Mouse (Mus musculus) liver, adult 2 months (tissue): ENCODE results near the gene Parvb. TPM values are rescaled to one million over a fixed set of nuclear protein-coding genes. Genes with fewer than 3 reads are reported as not detected.
A peak's percentile ranks its signal among the peaks of the same experiment; 100 is the strongest.

Experiments used
- DNase-seq: peaks from one replicate; pipeline ENCODE4 v3.0.0-alpha.2; 2011; ENCODE audit warnings: low read depth, low spot score; ENCODE audit errors: extremely low read depth
- H3K27ac ChIP-seq: fragments of 200-500 bp; replicated peaks from 2 replicates; pipeline ENCODE4 v1.5.1; 2012; ENCODE audit warnings: low read depth, mild to moderate bottlenecking, control low read depth, inconsistent platforms, low read length; ENCODE audit not compliant: insufficient read depth
- H3K27me3 ChIP-seq: fragments of 200-500 bp; 2 replicates; pipeline ENCODE4 v1.6.1; 2012; ENCODE audit warnings: mild to moderate bottlenecking, moderate library complexity, low read length, inconsistent platforms; ENCODE audit not compliant: control insufficient read depth, insufficient read depth
- H3K36me3 ChIP-seq: fragments of 200-500 bp; 2 replicates; pipeline ENCODE4 v1.6.1; 2012; ENCODE audit warnings: low read length, inconsistent platforms; ENCODE audit not compliant: control insufficient read depth, insufficient read depth
- H3K4me1 ChIP-seq: fragments of 200-500 bp; 2 replicates; pipeline ENCODE4 v1.6.1; 2011; ENCODE audit warnings: low read length; ENCODE audit not compliant: control insufficient read depth, insufficient read depth
- H3K4me3 ChIP-seq: fragments of 200-500 bp; 2 replicates; pipeline ENCODE4 v1.5.1; 2011; ENCODE audit warnings: low read depth, mild to moderate bottlenecking, control low read depth, low read length, moderate library complexity; ENCODE audit not compliant: insufficient read depth
- H3K79me2 ChIP-seq: fragments of 200-500 bp; 2 replicates; pipeline ENCODE4 v1.6.1; 2012; ENCODE audit warnings: inconsistent platforms, mild to moderate bottlenecking, low read length, moderate library complexity; ENCODE audit not compliant: control insufficient read depth, insufficient read depth
- H3K9ac ChIP-seq: fragments of 200-500 bp; 2 replicates; pipeline ENCODE4 v1.6.1; 2012; ENCODE audit warnings: low read depth, mild to moderate bottlenecking, control low read depth, inconsistent platforms, low read length
- CTCF ChIP-seq: fragments of 200-500 bp; IDR thresholded peaks from 2 replicates; pipeline ENCODE4 v1.5.1; 2011; ENCODE audit warnings: low read depth, low read length, control low read depth
- POLR2A ChIP-seq: fragments of 200-500 bp; IDR thresholded peaks from 2 replicates; pipeline ENCODE4 v1.6.1; 2011; ENCODE audit warnings: low read length, control low read depth; ENCODE audit not compliant: insufficient read depth; ENCODE audit errors: extremely low read depth
- WGBS: fragments of 180-500 bp; shearing (Covaris S2); methylation state at CpG from one replicate; pipeline ENCODE4 v1.1.7; 2018; 5-methylcytosine and 5-hydroxymethylcytosine counted together
- polyA plus RNA-seq: library from polyadenylated mRNA; depleted of rRNA; stranded (reverse); fragments of >200 nt; gene quantifications from 2 replicates; pipeline ENCODE4 v1.2.3, GENCODE M21; 2012
- total RNA-seq: library from RNA; depleted of rRNA; stranded (reverse); fragments of >200 nt; gene quantifications from 2 replicates; pipeline ENCODE4 v1.2.3, GENCODE M21; 2014

Parvb gene
- total and polyA plus RNA-seq, 2 experiments: 0.55 to 2.0 TPM

DNA sequence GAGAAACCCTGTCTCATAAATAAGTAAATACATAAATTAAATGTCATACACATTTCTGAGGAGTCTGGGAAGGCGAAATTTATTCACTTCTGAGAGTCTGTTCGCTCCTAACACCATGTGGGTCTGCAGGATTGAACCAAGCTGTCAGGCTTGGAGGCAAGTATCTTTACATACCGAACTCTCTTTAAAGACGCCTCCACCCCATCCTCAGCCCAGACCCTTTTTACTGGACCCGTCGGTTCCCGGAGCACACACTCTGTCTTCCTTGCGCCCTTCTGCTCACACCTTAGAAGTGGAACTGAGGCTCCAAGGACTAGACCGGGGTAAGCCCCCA lies 40.2 kb upstream of the Parvb start:
- Histone ChIP-seq H3K36me3 (peaks cover 7% of the 10 kb centered on the region; the same call in 1 of the 2 replicates), H3K4me3 (peak overlapping the region; percentile 83), H3K9ac (peak overlapping the region; percentile 89), H3K4me1 (peaks cover 15% of the 10 kb centered on the region), H3K27ac (peak overlapping the region; percentile 70), H3K27me3 (no peaks in the 10 kb centered on the region), H3K79me2 (no peaks in the 10 kb centered on the region)
- 4% methylated on average over 9 of the region's 9 CpGs for WGBS
- no peak for DNase-seq
- TF ChIP-seq POLR2A (no peak), CTCF (no peak)

DNA sequence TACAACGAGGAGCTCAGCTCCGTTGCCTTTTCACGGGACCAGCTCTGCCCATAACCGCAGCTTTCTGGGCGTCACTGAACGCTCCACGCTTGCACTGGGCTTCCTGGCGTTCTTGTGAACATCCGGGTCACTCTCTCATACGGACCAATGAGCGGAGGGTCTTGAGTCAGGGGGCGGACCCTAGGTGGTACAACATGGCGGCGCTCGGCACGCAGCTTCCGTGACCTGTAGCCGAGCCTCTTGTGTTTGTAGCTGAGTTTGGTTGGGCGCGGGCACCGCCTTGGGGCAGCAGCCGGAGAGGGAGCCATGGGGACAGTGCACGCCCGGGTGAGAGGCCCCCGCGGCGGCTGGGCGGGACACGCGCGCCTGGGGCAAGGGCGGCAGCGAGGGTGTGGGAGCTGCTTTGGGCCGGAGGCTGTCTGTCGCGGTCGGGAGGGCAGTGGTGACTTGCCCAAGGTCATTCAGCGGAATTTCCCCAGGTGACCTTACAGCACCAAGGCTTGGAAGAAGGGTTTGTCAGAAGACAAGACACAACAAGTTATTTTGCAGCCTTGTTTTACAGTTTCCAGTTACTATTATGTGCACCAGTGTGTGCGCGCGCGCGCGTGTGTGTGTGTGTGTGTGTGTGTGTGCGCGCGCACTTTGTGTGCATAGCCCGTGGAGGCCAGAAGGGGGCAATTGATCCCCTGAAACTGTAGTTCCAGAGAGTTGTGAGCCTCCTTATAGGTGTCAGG lies 39.6 kb upstream of the Parvb start, which contains the start of gene Samm50:
Gene Samm50 (plus strand): TSS at position 184 of the 734 bp plus-strand sequence.
- no peaks in the 10 kb centered on the region for H3K79me2 ChIP-seq
- 4% methylated on average over 48 of the region's 48 CpGs for WGBS
- TF ChIP-seq POLR2A (peak; percentile 70), CTCF (0 out of 2 replicates have a peak, but pooled peaks have one; percentile 22)
- H3K4me3 ChIP-seq: peak within 1 kb of the TSS; percentile 83
- H3K27me3 ChIP-seq: no peaks in the 10 kb centered on the region
- peak; percentile 88 for DNase-seq
- peak within 1 kb of the TSS; percentile 97 for H3K9ac ChIP-seq
- peaks cover 7% of the 10 kb centered on the region; the same call in 1 of the 2 replicates for H3K36me3 ChIP-seq
- H3K4me1 ChIP-seq: peaks cover 19% of the 10 kb centered on the region
- H3K27ac ChIP-seq: peak within 1 kb of the TSS; percentile 88

DNA sequence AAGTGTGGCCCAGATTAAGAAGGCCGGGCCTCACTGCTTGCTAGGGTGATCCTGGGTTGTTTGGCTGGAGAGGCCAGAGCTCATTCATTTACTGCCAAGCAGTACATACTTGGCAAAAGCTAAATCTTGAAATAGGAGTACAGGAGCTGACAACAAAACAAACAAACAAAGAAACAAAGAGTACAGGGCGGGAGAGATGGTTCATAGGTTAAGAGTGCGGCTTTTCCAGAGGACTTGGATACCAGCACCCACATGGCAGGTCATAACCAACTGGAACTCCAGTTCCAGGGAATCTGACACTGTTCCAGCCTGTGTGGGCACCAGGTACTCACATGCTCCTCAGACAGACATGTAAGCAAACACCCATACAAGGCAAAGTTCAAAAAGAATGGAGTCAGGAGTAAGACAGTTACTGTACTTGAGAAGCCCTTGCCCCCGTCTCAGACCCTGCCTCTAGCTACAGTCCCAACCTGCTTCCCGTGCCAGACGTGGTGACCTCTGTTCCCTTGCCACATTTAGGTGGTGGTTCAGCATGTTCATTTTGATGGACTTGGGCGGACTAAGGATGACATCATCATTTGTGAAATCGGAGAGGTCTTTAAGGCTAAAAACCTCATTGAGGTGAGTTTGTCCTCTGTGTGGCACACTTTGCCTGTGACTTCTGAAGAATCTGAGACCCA lies 35.2 kb upstream of the Parvb start:
- H3K9ac ChIP-seq: no peak overlapping the region
- no peaks in the 10 kb centered on the region for H3K27me3 ChIP-seq
- 18% methylated on average over 8 of the region's 8 CpGs for WGBS
- H3K36me3 ChIP-seq: peaks cover 27% of the 10 kb centered on the region
- H3K27ac ChIP-seq: peak overlapping the region; percentile 83
- no peak overlapping the region for H3K4me3 ChIP-seq
- no peak for TF ChIP-seq CTCF
- no peak for TF ChIP-seq POLR2A
- no peaks in the 10 kb centered on the region for H3K79me2 ChIP-seq
- DNase-seq: peak; percentile 96
- peaks cover 26% of the 10 kb centered on the region for H3K4me1 ChIP-seq

DNA sequence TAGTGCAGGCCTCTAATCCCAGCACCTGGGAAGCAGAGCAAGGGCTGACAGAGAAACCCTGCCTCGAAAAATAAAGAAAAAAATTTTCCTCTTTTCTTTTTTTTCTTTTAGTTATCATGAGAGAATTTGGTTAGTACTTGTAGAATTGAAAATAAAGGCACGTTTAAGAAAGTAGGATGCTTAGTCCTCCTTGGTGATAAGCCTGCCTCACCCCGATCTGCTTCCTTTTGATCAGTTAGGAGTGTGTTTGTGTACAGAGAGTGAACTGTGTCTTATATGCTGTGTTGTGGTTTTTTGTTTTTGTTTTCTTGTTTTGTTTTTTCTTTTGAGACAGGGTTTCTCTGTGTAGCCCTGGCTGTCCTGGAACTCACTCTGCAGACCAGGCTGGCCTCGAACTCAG lies 24.5 kb upstream of the Parvb start:
- TF ChIP-seq CTCF (no peak), POLR2A (no peak)
- H3K36me3 ChIP-seq: peaks cover 22% of the 10 kb centered on the region
- 90% methylated on average over 4 of the region's 4 CpGs for WGBS

DNA sequence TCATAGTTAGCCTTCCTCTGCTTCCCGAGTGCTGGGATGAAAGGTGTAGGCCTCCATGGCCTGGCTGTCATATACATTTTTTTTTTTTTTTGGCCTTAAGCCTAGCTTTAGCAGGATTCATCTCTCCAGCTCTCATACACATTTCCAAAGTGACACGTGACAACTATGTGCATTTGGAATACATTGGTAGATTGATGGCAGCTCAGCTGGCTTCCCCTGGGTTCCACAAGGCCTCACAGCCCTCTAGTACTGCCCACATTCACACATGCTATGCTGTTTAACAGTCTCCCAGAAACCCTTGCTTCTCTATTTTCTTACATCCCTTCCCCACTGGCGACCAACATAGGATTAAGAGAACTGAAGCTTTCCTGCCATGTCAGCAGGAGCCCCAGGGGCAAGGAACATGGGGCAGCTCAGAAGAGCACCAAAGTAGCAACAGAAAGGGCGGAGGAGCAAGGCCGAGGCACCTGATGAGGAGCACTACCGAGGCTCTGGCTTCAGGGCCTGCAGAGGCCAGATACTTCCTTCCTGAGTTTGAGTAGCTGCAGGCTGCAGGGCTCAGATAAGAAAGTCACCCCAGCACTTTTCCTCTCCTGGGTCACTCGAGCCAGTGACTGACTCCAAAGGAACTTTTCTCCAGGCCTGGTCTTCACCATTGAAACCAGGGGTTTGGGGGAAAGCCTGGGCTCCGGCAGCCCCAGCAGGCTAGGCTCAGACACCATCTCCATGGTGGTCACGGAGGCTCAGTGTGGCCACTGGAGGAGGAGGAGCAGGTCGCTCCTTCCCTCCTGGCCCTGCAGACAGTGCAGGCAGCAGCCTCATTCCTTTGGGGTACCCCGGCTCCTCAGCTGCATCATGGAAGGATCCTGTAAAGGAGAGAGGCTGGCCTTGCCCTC lies 22.1 kb upstream of the Parvb start:
- H3K79me2 ChIP-seq: no peaks in the 10 kb centered on the region
- H3K9ac ChIP-seq: no peak overlapping the region
- H3K4me1 ChIP-seq: no peaks in the 10 kb centered on the region
- H3K4me3 ChIP-seq: no peak overlapping the region
- no peaks in the 10 kb centered on the region for H3K27me3 ChIP-seq
- peaks cover 20% of the 10 kb centered on the region for H3K36me3 ChIP-seq
- H3K27ac ChIP-seq: peak overlapping the region; percentile 30; the same call in 1 of the 2 replicates
- no peak for DNase-seq
- TF ChIP-seq POLR2A (no peak), CTCF (no peak)
- 73% methylated on average over 11 of the region's 11 CpGs for WGBS

More for the DNA sequence above, 24.5 kb upstream of the Parvb start:
- Histone ChIP-seq H3K27me3 (no peaks in the 10 kb centered on the region), H3K4me3 (no peak overlapping the region), H3K4me1 (no peaks in the 10 kb centered on the region), H3K27ac (no peak overlapping the region), H3K79me2 (no peaks in the 10 kb centered on the region), H3K9ac (no peak overlapping the region)
- no peak for DNase-seq
